Mouse (Mus musculus) embryonic facial prominence, embryonic 14.5 days (tissue): Measurements from ENCODE around the gene Mup3. TPM values are rescaled to one million over a fixed set of nuclear protein-coding genes. Genes with fewer than 3 reads are reported as not detected.

Experiments used
- polyA plus RNA-seq: library from polyadenylated mRNA; unstranded; fragments of >200 nt; fragmentation: Nextera tagmentation; extraction: Ambion mirVana; gene quantifications from 2 replicates; pipeline ENCODE4 v1.2.1, GENCODE M21; 2014

Mup3 gene
- polyA plus RNA-seq, 1 experiment from 2014 or later: not detected

Other genes starting within 250 kb of the Mup3 start
- not detected in 2 replicates for gene Mup20, start 33.2 kb downstream of the Mup3 start, polyA plus RNA-seq
- not detected in 2 replicates for gene Mup21, start 63.5 kb upstream of the Mup3 start, polyA plus RNA-seq
- 8.0 and 9.5 TPM in 2 replicates for gene Zfp37, start 143.7 kb upstream of the Mup3 start, polyA plus RNA-seq
- 17.3 and 18.0 TPM in 2 replicates for gene Slc31a2, start 175.2 kb upstream of the Mup3 start, polyA plus RNA-seq